Mouse (Mus musculus) heart, adult 8-10 months (tissue): ENCODE results near the gene Pacs2. TPM values are rescaled to one million over a fixed set of nuclear protein-coding genes. Genes with fewer than 3 reads are reported as not detected.

ENCODE experiments used
- microRNA-seq: library from miRNA; unstranded; fragments of <30 nt; microRNA quantifications from one replicate; pipeline ENCODE4 v1.2.0, GENCODE M21; 2022
- total RNA-seq, 4 experiments: library from RNA; stranded (reverse); gene quantifications; 2 replicates each; pipeline ENCODE4 v1.2.4; 2022

Gene Pacs2
- total RNA-seq, 4 experiments from 2014 or later: 30.4 to 38.2 (median 36.1) TPM

Small RNA genes within 50 kb of the gene (microRNA-seq; reads per million reads assigned to microRNA genes)
- gene Gm44471: not detected

Other genes starting within 250 kb of the Pacs2 start
- gene Ahnak2, start 211.9 kb upstream of the Pacs2 start, total RNA-seq: 10 to 100 TPM; 19.3 to 24.6 (median 20.6) TPM
- 1 to 10 TPM; 1.8 to 4.3 (median 2.4) TPM for gene Clba1, start 205.6 kb upstream of the Pacs2 start, total RNA-seq
- 1 to 10 TPM; 5.6 to 6.5 (median 6.2) TPM for gene Cdca4, start 185.1 kb upstream of the Pacs2 start, total RNA-seq
- gene Gpr132, start 146.3 kb upstream of the Pacs2 start, total RNA-seq: under 1 TPM; 0.25 to 0.52 (median 0.33) TPM
- gene Jag2, start 84.7 kb upstream of the Pacs2 start, total RNA-seq: 10 to 100 TPM; 25.1 to 30.4 (median 29.8) TPM
- gene Nudt14, start 72.4 kb upstream of the Pacs2 start, total RNA-seq: 10 to 100 TPM in 1 of 4 experiments, 1 to 10 TPM in 3; 7.0 to 11.7 (median 8.5) TPM
- gene Btbd6, start 38.0 kb upstream of the Pacs2 start, total RNA-seq: 10 to 100 TPM; 21.6 to 29.6 (median 26.3) TPM
- gene Brf1, start 13.8 kb upstream of the Pacs2 start, total RNA-seq: 10 to 100 TPM; 22.9 to 28.1 (median 24.6) TPM
- not detected for gene Tex22, start 60.0 kb downstream of the Pacs2 start, total RNA-seq
- 10 to 100 TPM; 45.0 to 47.2 (median 46.1) TPM for gene Mta1, start 83.8 kb downstream of the Pacs2 start, total RNA-seq
- gene Crip2, start 125.7 kb downstream of the Pacs2 start, total RNA-seq: 1,000 to 10,000 TPM; 1,612 to 1,913 (median 1,690) TPM
- 100 to 1,000 TPM; 154 to 215 (median 169) TPM for gene Crip1, start 131.8 kb downstream of the Pacs2 start, total RNA-seq
- gene Tedc1, start 141.9 kb downstream of the Pacs2 start, total RNA-seq: under 1 TPM; 0.12 to 0.49 (median 0.33) TPM
- gene Tmem121, start 171.4 kb downstream of the Pacs2 start, total RNA-seq: under 1 TPM in 2 of 4 experiments, not detected in 2; 0.16 to 0.22 TPM